Mouse (Mus musculus) forebrain, postnatal 0 days (tissue): ENCODE data around the gene Fbxo30. TPM values are rescaled to one million over a fixed set of nuclear protein-coding genes. Genes with fewer than 3 reads are reported as not detected.
"Not testable (repeated sequence)": the region's sequence is repeated elsewhere in the genome, so short reads cannot be mapped to it uniquely, and the experiment has no call there.

Experiments
- ATAC-seq: fragments of 200-750 bp; cut with Nextera tagmentation; 2 replicates; pipeline ENCODE4 v1.8.0; 2017; ENCODE audit warnings: mild to moderate bottlenecking, moderate library complexity
- DNase-seq: peaks from one replicate; pipeline ENCODE4 v3.0.0-alpha.2; 2015
- H3K27ac ChIP-seq: fragments of 300-500 bp; sonication (generic); 2 replicates; pipeline ENCODE4 v1.5.1; 2014; ENCODE audit warnings: low read depth, mild to moderate bottlenecking, antibody characterized with exemption, low read length, moderate library complexity, mixed read lengths
- H3K27me3 ChIP-seq: fragments of 300-500 bp; sonication (generic); 2 replicates; pipeline ENCODE4 v1.6.1; 2014; ENCODE audit warnings: mild to moderate bottlenecking, low read length, mixed read lengths; ENCODE audit not compliant: insufficient read depth
- H3K36me3 ChIP-seq: fragments of 300-500 bp; sonication (generic); 2 replicates; pipeline ENCODE4 v1.6.1; 2014; ENCODE audit warnings: mild to moderate bottlenecking, moderate library complexity; ENCODE audit not compliant: insufficient read depth
- H3K4me1 ChIP-seq: fragments of 300-500 bp; sonication (generic); 2 replicates; pipeline ENCODE4 v1.6.1; 2014; ENCODE audit warnings: antibody characterized with exemption; ENCODE audit not compliant: insufficient read depth
- H3K4me2 ChIP-seq: fragments of 300-500 bp; sonication (generic); 2 replicates; pipeline ENCODE4 v1.6.1; 2014; ENCODE audit warnings: low read depth, mild to moderate bottlenecking, moderate library complexity
- H3K4me3 ChIP-seq: fragments of 300-500 bp; sonication (generic); 2 replicates; pipeline ENCODE4 v1.5.1; 2014; ENCODE audit warnings: low read depth, low read length, mixed read lengths
- H3K9ac ChIP-seq: fragments of 300-500 bp; sonication (generic); 2 replicates; pipeline ENCODE4 v1.6.1; 2014; ENCODE audit warnings: mild to moderate bottlenecking
- H3K9me3 ChIP-seq: fragments of 300-500 bp; sonication (generic); 2 replicates; pipeline ENCODE4 v1.6.1; 2016; ENCODE audit warnings: low read length
- CTCF ChIP-seq: sonication (generic); IDR thresholded peaks from 2 replicates; pipeline ENCODE4 v1.5.1; 2016; ENCODE audit warnings: antibody characterized with exemption, control low read depth, low read depth
- WGBS: fragments of 180-500 bp; shearing (Covaris S2); extraction: QIAGEN DNeasy Blood & Tissue Kit; methylation state at CpG from one replicate; pipeline ENCODE4 v1.1.7; 2014; 5-methylcytosine and 5-hydroxymethylcytosine counted together
- polyA plus RNA-seq: library from polyadenylated mRNA; unstranded; fragments of >200 nt; fragmentation: Nextera tagmentation; extraction: Ambion mirVana; gene quantifications from 2 replicates; pipeline ENCODE4 v1.2.1, GENCODE M21; 2015
- total RNA-seq: library from RNA; depleted of rRNA; stranded (reverse); fragments of >200 nt; gene quantifications from 2 replicates; pipeline ENCODE4 v1.2.3, GENCODE M21; 2014

Fbxo30 gene
- total and polyA plus RNA-seq, 2 experiments from 2014 or later: 7.9 to 12.8 TPM

DNA sequence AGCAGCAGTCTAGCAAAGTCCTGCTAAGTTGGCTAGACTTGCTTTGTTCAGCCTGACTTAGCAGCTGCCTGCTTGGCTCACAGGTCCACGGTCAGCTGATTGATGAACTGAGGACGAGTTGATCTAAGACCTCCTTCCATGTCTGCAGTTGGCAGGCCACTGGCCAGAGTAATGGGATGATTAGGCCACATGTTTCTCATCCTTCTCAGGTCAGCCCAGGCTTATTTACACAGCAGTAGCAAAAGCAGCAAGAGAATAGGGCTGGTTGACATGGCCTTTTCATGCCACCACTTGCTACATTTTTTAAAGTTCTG is 24.9 kb downstream of the Fbxo30 start:
- no peak for TF ChIP-seq CTCF
- H3K36me3 ChIP-seq: no peaks in the 10 kb centered on the region
- no peaks in the 10 kb centered on the region for H3K9me3 ChIP-seq
- no peak overlapping the region for H3K27ac ChIP-seq
- H3K4me2 ChIP-seq: no peak overlapping the region
- no peak for ATAC-seq
- H3K27me3 ChIP-seq: no peaks in the 10 kb centered on the region
- no peak for DNase-seq
- no peak overlapping the region for H3K4me3 ChIP-seq
- no peaks in the 10 kb centered on the region for H3K4me1 ChIP-seq
- H3K9ac ChIP-seq: no peak overlapping the region
- WGBS: 34% methylated on average over 2 of the region's 2 CpGs

DNA sequence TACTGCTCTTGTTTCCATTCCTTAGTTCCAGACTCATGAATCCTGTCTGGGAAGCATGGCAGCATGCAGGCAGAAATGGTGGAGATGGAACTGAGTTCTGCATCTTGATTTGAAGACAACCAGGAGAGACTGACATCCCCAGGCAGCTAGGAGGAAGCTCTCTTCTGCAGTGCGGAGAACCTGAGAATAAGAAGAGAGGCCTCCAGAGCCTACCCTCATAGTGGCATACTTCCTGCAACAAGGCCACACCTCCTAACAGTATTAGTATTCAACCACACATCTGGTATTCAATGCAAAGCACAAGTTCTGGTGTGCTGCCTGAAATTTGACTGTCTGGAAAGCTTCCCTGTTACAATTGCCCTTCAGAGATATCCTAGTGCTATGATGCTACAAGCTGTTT is 28.7 kb downstream of the Fbxo30 start:
- Histone ChIP-seq H3K4me2 (no peak overlapping the region), H3K9me3 (no peaks in the 10 kb centered on the region), H3K27ac (no peak overlapping the region), H3K4me3 (no peak overlapping the region), H3K9ac (no peak overlapping the region), H3K4me1 (no peaks in the 10 kb centered on the region), H3K27me3 (no peaks in the 10 kb centered on the region), H3K36me3 (no peaks in the 10 kb centered on the region)
- ATAC-seq (no peak), DNase-seq (no peak)
- WGBS: 100% methylated on average over 1 of the region's 1 CpGs
- TF ChIP-seq CTCF: no peak

DNA sequence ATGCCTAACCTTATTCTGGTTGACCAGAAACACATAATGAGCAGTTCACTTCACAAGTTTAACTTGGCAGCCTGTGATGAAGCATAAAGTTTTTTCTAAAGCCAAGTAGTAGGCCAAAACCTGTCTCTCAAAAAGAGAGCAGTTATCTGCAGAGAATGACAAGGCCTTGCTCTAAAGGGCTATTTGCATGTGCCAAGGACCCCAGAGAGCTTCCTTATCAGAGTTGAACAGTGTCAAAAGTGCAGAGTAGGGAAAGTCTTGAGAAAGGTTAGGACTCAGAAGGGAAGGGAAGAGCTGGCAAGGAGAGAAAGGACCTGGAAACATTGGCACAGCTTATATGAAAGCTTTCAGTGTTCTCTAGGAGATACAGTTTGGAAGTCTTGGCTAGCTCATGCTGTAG is 29.4 kb downstream of the Fbxo30 start:
- no peak for TF ChIP-seq CTCF
- Histone ChIP-seq H3K9ac (no peak overlapping the region), H3K27me3 (no peaks in the 10 kb centered on the region), H3K9me3 (no peaks in the 10 kb centered on the region), H3K4me2 (no peak overlapping the region), H3K4me1 (no peaks in the 10 kb centered on the region), H3K36me3 (no peaks in the 10 kb centered on the region), H3K4me3 (no peak overlapping the region), H3K27ac (no peak overlapping the region)
- DNase-seq: no peak
- no peak for ATAC-seq

DNA sequence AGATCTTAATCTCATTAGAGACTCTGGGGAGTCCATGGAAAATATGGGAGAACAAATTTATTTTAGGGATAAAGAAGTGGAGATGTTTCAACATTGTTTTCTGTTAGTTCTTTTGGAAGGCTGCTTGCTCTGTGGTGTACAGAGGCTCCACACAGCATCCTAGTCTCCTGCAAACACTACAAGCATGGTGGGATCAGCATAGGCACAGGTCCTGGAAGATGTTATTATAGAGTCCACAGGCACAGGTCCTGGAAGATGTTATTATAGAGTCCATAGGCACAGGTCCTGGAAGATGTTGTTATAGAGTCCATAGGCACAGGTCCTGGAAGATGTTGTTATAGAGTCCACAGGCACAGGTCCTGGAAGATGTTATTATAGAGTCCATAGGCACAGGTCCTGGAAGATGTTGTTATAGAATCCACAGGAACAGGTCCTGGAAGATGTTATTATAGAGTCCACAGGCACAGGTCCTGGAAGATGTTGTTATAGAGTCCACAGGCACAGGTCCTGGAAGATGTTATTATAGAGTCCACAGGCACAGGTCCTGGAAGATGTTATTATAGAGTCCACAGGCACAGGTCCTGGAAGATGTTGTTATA is 36.8 kb downstream of the Fbxo30 start:
- not testable (repeated sequence) for H3K4me2 ChIP-seq, H3K4me1 ChIP-seq, H3K9ac ChIP-seq, DNase-seq, H3K36me3 ChIP-seq, H3K4me3 ChIP-seq, H3K27ac ChIP-seq, H3K9me3 ChIP-seq, H3K27me3 ChIP-seq, ATAC-seq

DNA sequence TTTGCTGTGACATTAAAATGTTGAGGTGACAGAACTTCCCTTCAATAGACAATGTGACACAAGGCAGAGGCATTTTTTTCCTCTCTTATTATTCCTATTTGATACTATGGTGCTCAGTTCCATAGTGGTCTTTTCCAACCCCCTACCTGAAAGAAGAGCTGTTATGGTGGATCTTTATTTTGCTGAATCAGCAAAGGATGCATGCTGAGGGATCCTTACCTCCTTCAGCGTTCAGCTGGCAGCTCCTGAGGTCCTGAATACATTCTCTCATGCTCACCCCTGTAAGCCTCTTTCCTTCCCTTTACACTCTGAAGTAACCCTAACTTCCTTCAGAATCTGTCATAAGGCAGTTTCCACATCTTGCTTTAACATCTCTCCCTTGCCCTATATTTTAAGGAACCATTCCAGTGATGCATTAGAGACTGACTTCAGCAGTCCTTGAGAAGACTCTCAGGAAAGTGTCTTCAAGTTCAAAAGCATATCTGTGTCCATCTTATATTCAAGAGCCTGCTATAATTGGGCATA is 38.4 kb downstream of the Fbxo30 start:
- Histone ChIP-seq H3K27me3 (no peaks in the 10 kb centered on the region), H3K9me3 (no peaks in the 10 kb centered on the region), H3K9ac (no peak overlapping the region), H3K27ac (no peak overlapping the region), H3K4me1 (no peaks in the 10 kb centered on the region), H3K36me3 (no peaks in the 10 kb centered on the region), H3K4me2 (no peak overlapping the region), H3K4me3 (no peak overlapping the region)
- no peak for TF ChIP-seq CTCF
- ATAC-seq (no peak), DNase-seq (no peak)
- WGBS: 88% methylated on average over 1 of the region's 1 CpGs

DNA sequence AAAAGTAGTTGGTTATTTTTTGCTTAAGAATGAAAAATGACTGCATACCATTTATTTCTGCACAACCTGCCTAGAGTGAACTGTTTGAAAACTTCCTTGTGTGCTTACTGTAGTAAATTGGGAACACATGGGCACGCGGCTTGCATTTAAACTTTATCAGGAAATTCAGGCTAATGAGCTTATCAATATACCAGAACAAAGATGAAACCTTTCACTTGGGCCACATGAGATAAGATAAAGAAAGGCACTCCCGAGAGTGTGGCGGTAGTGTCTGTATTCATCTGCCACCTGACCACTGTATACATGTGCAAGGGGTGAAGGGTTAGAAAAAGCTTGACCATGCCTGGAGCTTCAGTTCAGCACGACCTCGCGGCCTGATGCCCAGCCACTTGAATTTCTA is 41.2 kb downstream of the Fbxo30 start:
- Histone ChIP-seq H3K4me3 (no peak overlapping the region), H3K27ac (no peak overlapping the region), H3K27me3 (no peaks in the 10 kb centered on the region), H3K4me2 (no peak overlapping the region), H3K4me1 (no peaks in the 10 kb centered on the region), H3K9ac (no peak overlapping the region), H3K36me3 (no peaks in the 10 kb centered on the region), H3K9me3 (no peaks in the 10 kb centered on the region)
- DNase-seq (no peak), ATAC-seq (no peak)
- 94% methylated on average over 7 of the region's 7 CpGs for WGBS
- TF ChIP-seq CTCF: no peak

DNA sequence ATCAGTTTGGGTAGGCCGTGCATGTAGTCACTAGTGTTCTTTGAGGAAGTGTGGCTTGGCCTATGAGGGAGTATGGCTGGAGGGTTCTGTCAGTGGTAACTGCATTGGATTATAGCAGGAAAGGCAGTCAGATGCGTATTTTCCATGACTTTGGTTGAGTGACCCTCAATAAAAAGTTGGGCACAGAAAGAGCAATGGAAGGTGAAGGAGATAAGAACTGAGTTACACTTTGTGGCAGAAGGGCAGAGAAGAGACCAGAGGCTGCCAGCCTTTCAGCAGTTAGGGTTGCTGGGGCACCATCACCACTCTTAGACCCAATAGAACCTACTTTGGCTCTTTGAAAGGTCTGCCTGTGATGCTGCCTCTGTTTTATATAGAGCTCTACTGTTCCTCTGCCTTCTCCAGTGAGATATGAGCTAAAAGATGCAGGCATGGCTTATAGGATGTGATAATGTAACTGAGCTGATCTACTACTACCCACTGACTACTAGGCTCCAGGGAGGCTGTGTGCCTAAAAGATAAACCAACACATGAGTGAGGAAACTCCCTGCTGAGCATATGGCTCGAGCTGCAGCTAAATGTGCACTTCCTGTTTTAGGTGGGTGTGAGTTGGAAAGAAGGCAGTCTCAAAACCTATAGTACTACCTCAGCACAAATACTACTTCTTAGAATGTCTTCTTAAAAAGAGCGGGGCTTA is 42.2 kb downstream of the Fbxo30 start:
- H3K4me1 ChIP-seq: no peaks in the 10 kb centered on the region
- no peaks in the 10 kb centered on the region for H3K27me3 ChIP-seq
- H3K9me3 ChIP-seq: no peaks in the 10 kb centered on the region
- no peak overlapping the region for H3K27ac ChIP-seq
- ATAC-seq (no peak), DNase-seq (no peak)
- H3K36me3 ChIP-seq: no peaks in the 10 kb centered on the region
- no peak overlapping the region for H3K4me3 ChIP-seq
- WGBS: 76% methylated on average over 4 of the region's 4 CpGs
- no peak for TF ChIP-seq CTCF
- no peak overlapping the region for H3K4me2 ChIP-seq
- no peak overlapping the region for H3K9ac ChIP-seq
